Mouse (Mus musculus) Muller cell, postnatal 12 days (primary cell): ENCODE measurements around the gene Atp1a3.
"Not testable (repeated sequence)": the region's sequence is repeated elsewhere in the genome, so short reads cannot be mapped to it uniquely, and the experiment has no call there.

Experiments
- DNase-seq: peaks from one replicate; pipeline ENCODE4 v3.0.0-alpha.2; 2015; ENCODE audit errors: inconsistent ontology term

Gene Atp1a3

DNA sequence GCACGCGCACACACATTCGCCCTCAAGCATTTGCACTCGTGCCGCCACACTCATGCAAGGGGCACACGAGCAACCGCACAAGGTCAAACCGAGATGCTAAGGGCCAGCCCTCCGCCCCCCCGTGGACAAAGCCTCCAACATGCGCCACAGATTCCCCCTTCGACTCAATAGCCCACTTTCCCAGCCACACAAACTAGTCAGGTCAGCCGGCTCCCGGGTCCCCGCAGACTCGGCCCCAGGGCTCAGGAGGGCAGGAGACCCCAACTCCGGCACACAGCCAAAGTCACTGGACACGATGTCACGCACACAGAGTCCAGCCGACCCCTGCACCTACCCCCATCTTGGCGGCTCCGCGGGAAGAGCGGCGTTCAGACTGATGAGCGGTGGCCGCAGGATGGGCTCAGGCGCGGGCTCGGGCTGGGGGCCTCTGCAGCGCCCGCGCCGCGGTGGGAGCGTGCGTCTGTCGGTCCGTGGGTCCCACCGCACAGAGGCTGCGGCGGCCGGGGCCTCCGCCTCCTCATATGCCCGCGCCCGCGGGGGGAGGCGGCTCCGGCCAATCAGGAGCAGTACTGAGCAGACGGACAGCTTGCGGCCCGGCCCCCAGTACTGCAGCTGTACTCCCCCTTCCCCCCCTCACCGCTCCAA is at the start of gene Atp1a3:
TSS of gene Atp1a3 (minus strand) at position 538 of the 645 bp plus-strand sequence.
- DNase-seq: peak; percentile 64

DNA sequence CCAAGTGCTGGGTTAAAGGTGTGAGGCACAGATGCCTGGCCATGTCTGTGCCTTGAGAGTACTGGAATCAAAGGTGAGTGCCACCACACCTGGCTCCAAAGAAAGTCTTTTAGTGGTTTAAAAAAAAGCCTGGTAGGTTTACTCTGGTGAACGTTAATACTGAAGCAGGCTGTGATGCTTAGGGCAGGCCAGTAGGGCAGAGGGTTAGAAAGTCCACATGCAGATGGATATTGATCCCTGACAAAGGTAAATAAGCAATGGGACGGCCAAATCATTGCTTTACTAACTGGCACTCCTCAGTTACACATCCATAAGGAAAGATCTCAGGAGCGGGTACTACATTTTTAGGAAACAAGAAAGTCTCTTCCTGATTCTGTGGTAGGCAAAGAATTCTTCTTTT is 46.8 kb upstream of the Atp1a3 start:
- DNase-seq: no peak

DNA sequence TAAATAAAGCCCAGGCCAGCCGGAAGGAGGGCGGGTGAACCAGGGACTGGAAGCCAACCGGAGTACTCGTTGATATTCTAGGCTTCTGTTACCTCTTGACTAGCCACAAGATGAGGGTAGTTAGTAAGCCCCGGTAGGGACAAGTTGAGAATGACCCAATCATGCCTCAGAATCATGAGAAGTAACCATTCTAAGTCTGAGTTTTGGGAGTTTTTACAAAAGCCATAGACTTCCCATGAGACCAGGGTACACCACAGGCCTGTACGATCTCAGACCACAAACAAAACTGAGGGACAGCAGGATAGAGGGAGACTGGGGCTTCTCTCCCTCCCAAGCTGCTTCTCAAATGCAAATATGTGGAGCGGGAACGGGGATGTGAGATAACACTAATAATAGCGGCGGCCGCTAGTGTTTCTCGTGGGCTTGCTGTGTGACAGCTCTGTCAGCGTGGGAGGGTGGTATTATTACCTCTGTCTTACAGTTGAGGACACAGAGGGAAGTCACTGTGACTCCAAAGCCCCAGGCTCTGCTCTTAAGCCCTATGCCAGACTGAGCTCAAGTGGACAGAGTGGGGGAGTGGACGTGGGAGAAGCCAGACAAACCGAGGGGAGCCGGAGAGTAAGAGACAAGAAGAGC is 43.7 kb upstream of the Atp1a3 start:
- no peak for DNase-seq

DNA sequence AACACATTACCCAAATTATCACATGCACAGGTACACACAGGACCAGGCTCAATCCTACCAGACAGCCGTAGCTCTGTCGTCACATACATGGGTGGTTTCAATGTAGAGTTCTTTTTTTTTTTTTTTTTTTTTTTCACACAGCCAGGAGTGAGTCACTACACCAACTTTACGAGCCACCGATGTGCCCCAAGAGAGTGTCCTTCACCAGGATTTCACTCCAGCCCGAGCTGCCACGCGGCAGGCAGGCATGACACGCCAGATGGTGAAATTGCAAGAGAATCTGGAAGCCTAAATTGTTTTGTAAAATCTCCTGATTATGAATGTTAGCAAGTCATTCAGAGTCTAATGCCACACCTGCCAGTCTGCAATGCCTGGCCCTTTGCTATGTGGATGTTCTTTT is 41.6 kb upstream of the Atp1a3 start:
- no peak for DNase-seq

GRCm38 (mm10) chr7:25044599-25044998 is 38.8 kb upstream of the Atp1a3 start:
- not testable (repeated sequence) for DNase-seq

GRCm38 (mm10) chr7:25041921-25042320 is 36.2 kb upstream of the Atp1a3 start:
- DNase-seq: no peak

GRCm38 (mm10) chr7:25035916-25036315 is 30.2 kb upstream of the Atp1a3 start:
- peak; percentile 12 for DNase-seq

GRCm38 (mm10) chr7:25034796-25035195 is 29.0 kb upstream of the Atp1a3 start:
- no peak for DNase-seq

- no peak for DNase-seq
Observed at GRCm38 (mm10) chr7:25031528-25031927, 25.8 kb upstream of the Atp1a3 start.

DNA sequence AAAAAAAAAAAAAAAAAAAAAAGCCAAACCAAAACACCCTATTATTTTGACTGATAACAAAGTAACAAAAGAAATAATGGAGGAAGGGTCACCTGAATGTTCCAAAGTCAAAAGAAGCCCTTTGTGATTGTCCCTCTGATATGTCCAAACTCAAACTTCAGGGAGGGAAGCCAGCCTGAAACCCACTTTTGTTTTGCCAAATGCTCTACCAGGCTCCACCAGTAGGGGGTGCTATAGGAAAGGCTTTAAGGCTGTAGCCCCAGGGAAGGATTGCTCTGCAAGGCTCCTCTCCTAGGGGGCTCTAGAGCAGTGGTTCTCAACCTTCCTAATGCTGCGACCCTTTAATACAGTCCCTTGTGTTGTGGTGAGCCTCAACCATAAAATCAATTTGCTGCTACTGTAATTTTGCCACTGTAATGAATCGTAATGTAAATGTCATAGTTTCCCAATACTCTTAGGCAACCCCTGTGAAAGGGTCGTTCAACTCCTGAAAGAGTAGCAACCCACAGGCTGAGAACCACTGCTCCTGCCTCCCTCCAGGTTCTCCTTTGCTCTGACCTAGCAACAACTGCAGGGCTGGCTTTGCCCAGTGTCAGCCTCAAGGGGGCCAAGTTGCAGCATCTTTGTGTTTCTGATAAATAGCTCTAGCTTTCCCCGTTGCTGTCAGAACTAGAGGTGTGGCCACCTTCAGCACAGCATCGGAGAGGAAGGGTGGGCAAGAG is 24.4 kb upstream of the Atp1a3 start:
- peak; percentile 41 for DNase-seq

DNA sequence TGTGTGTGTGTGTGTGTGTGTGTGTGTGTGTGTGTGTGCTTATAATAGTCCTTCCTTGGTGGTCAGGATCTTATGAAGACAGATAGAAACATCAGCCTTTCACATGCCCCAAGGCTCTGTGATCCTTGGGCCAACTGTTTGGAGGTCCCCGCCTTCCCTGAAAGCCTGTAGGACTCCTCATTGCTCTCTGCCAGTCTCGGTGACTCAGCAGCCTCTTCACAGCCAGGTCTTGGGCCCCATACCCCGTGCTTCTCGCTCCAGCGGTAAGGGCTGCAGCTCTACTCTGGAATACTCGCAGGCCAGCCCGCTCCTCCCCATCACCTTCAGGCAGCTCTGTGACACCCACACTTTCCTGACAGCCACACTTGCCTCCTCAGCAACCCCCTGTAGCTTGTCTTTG is 20.7 kb upstream of the Atp1a3 start:
- DNase-seq: peak; percentile 52

DNA sequence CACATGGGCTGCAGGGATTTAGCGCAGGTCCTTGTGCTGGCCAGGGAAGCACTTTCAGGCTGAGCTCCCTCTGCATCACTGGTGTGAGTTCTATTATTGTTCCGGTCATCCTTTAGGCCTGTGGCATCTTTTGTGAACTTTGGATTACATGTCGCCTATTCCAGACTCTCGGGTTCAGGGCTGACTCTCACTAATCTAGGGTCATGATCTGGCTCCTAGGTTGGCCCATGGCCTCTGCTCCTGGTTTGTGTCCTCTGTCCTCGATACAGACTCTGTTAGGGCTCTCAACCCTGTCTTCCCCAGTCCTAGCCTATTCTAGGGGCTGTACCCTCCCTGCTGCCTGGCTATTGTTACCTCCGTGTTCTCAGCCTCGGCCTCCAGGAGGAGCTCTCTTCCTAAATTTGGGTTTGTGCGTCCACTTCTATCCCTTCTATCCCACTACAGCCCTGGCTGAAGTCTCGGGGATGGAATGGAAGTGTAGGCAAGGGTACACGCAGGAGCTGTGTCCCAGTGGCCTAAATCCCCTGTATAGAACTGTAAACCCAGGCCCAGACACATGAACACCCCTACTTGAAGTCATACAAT is 20.2 kb upstream of the Atp1a3 start:
- DNase-seq: no peak

DNA sequence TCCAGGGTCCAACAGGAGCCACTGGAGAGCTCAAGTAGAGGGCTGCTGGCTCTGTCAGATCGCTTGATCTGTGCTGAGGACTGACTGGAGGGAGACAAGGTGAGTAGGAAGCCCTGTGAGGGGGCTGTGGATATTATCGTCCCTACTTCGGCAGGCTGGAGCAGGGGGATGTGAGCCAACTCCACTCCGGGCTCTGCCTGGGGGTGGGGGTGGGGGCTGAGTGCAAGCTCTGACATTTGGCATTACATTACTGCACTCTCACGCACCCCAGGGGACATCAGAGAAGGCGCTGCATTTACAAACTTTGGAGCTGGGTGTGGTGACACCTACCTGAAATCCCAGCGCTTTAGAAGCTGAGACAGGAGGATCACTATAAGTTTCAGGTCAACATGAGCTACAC is 5.8 kb upstream of the Atp1a3 start:
- DNase-seq: no peak

DNA sequence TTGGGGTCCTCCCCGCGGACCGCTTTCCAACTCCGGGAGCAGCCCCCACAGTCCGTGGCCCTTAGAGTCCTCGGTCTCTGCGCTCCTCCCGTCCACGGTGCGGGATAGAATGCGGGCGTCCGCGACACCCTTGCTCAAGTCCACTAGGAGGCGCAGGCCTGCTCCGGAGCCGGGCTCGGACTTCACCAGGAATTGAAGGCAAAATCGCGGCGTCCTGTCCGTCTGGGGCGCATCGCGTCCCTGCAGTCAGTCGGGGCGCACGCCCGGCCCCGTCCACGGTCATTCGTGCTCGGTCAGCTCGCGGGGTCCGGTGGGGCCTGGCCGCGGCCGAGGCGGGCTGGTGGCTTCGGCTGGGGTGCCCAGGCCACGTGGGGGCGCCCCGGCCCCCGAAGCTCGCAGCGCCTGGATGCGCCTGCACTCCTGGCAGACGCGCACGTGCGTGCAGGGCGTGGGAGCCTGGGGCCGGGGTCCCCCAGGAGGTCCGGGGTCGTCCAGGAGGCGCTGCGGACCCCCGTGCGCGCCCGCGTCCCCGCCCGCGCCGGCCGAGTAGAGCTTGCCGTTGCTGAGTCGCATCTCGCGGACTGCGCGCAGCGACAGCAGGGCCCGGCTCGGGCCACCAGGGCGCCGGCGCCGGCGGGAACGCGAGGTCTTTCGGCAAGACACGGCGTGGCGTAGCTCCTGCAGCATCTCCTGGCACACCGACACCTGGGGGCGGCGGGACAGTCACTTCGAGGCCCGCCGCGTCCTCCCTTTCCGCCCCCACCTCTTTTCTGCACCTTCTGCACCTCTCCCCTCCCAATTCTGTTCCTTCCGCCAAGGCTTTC is 4.5 kb upstream of the Atp1a3 start:
- peak; percentile 47 for DNase-seq

DNA sequence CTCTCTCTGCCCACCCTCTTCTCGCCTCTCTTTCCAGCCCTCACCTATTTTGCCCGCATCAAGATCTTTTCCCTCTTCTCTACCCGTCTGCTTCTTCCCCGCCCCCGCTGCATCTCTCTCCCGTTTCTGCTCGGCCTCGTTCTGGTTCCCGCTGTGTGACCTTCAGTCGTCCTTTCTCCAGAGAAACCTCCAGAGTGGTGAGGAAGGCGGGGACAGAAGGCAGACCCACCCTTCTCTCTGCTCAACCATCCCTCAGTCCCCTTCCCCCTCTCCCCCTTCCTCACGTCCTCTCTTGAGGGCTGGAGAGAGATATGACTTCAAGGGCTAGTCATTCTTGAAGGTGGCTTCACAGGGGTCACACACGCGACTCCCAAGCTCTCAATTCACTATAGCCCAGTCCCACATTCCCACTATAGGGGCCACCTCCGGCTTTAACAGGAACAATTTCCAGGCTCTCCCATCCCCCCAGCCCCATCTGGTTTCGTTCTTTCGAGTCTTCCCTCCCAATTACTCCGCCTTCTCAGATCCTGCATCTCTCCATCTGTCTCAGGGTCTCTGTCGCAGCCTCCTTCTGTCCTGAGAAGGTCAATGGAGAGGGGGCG is 3.4 kb upstream of the Atp1a3 start:
- no peak for DNase-seq

- DNase-seq: peak; percentile 75
Observed at GRCm38 (mm10) chr7:25008635-25009034, 2.9 kb upstream of the Atp1a3 start.

DNA sequence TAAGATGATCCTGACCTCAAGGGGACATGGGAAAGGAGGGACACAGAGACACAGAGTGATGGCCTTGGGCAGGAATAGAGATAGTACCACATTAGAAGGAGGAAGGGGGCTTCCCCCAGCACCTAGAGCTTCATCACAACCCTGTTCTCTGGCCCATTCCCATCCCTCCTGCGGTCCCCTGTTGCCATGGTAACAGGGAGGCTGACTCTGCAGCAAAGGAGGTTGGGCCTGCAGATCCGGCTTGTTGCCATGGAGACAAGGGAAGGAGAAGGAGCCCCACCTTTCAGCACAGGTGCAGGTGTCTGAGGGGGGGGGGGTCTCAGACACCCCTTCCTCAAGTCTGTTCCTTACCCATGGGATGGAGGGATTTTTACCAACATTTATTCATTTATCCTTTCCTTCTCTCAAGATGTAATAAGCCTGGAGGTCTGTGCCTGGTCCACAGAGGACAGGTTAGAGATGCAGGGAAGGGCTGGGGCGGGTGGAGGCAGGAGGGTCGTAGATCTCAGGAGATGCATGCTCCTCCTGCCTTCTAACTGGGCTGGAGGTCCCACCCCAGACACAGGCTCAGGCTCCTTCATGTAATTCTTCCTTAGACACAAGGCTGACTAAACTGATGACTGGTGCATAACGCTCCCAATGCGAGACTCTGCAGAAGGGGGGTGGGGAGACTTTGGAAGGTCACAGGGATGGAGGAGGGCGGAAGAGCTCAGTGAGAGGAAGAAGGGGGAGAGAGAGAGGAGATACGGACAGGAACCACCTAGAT is 2.0 kb upstream of the Atp1a3 start:
- no peak for DNase-seq

DNA sequence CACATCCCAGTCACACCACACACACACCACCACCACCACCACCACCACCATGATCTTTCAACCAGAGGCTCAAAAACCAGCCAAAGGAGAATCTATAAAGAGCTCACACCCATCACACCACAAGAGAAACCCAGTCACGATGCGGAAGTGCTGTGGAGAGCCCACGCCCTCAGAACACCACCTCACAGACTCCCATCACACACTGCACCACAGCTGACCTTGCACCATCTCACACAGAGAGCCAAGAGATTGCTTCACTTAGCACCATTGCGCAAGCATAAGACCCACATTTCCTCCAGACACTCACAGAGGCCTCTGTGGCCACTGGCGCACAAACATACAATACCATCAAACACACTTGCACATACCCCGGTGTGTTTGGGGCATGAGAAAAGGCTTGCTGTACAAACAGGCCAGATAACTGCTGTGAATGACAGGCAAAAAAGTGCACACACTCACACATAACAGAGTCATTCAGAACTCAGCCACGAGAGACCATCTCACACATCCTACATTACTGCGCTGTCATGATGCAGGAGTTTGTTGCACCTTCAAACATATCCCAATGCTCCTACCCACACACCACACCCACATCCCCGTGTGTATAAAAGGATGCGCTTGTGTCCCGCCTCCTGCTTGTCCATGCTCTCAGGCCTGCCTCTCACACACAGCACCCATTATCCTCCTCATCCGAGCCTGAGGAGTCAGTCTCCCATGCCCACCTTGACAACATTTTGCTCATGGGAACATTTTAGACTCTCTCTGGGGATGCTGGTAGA is 1.0 kb upstream of the Atp1a3 start:
- DNase-seq: no peak

DNA sequence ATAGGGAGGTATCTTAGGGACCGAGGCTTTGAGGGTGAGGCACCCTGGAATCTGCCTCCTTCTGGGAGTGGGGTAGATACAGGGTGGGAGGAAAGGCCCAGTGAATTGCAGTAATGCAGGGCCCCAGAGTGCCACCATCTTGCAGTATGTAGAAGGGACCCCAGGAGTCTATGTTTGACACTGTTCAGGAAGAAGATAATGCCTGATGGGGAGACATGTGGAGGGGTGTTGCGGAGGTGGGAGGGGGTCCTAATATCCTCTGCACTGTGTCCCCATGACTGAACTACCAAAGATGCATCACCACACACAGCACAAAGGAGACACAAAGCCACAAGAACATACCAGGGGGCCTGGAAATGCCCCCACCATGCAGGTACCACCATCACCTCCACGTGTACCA is 413 bp upstream of the Atp1a3 start:
- DNase-seq: no peak

- no peak for DNase-seq
Observed at GRCm38 (mm10) chr7:25004806-25005205, 952 bp downstream of the Atp1a3 start.
